Mouse (Mus musculus): ENCODE data around the gene Ttll13.

Ttll13 gene

DNA sequence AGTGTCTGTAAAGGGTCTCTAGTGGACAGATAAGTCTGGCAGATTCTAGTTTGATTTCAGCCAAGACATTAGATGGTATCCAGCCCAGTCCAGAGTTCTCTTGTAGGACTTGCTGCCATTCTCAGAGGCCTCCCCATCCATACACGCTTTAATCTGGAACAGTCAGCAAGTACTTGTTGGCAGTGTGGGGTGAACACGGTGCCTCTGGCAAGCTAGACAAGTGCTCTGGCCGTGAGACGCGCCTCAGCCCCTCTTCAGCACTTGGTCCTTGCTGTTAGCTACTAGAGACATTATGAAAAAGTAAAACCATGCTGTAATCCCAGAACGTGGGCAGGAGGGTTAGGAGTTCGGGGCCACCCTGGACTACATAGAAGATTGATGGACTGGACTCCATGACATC lies 32.6 kb upstream of the Ttll13 start:
- DNase-seq (ENCODE audit: low read depth in 1 of 2, low spot score in 2 of 2): no peak

DNA sequence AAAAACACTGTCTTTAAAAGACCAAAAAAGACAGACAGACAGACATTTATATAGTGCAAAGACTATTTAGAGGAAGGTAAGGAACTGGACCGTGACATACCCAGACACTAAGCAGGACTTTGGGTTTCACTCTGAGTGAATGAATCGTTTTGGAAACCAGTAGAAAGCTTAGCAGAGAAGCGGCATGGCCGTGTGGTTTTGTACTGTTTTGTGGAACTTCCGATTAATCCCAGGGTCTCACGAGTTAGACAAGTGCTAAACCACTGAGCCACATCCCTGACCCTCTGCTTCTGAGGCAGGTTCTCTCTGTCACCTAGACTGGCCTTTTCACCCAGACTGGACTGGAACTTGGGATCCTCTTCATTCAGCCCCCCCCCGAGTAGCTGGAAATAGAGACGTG lies 31.7 kb upstream of the Ttll13 start:
- no peak for DNase-seq (ENCODE audit: low read depth in 1 of 2, low spot score in 2 of 2)

DNA sequence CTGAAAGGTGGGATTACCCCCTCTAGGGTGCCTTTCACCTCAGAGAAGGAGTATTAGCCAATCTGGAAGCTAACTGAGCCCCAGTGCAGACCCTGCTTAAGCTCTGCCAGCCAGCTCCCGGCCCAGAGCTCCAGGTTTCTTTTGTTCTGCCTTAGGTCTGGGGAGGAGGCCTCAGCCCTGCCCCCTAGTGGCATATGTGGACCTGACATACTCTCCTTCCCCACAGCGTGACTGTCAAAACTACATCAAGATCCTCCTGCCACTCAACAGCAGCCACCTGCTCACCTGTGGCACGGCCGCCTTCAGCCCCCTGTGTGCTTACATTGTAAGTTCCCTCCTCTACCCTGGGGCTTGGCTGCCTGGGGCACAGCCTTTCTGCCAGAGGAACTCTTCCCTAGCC lies 30.8 kb upstream of the Ttll13 start:
- peak in 1 of 2 experiments; percentile 69 for DNase-seq (ENCODE audit: low read depth in 1 of 2, low spot score in 2 of 2)

DNA sequence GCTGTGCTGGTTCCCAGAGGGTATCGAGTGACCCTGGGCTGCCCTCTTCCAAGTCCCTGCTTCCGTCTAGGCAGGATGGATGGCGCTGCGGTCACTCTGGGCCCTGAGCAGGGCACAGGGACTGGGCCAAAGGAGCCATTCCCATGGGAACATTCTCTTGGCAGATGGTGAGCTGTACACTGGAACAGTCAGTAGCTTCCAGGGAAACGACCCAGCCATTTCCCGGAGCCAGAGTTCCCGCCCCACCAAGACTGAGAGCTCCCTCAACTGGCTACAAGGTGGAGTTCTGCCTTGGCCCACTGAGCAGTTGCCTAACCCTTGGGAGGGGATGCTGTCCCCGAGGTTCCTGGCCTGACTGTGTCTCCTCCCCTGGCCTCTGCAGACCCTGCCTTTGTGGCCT lies 29.6 kb upstream of the Ttll13 start:
- no peak for DNase-seq (ENCODE audit: low read depth in 1 of 2, low spot score in 2 of 2)

- no peak for DNase-seq (ENCODE audit: low read depth in 1 of 2, low spot score in 2 of 2)
These were observed 27.5 kb upstream of the Ttll13 start for GRCm38 (mm10) chr7:80218666-80219065.

DNA sequence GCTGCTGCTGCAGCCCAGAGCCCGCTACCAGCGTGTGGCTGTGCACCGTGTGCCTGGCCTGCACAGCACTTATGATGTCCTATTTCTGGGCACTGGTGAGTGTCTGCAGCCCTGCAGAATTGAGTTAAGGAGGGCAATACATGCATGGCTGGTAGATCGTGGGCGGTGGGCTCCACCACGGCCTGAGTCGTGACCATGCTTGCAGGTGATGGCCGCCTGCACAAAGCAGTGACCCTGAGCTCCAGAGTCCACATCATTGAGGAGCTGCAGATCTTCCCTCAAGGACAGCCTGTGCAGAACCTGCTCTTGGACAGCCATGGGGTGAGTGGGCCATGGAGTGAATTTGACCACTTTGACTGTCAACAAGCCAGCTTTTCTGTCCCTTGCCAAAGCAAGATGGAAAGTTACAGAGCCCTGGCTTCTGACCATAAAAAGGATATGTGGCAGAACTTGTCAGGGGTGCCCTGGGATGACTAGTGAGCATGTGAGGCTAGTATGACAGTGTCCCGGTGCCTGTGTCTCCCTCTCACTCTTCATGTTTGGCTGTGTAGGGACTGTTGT lies 25.9 kb upstream of the Ttll13 start:
- no peak for DNase-seq (ENCODE audit: low read depth in 1 of 2, low spot score in 2 of 2)

DNA sequence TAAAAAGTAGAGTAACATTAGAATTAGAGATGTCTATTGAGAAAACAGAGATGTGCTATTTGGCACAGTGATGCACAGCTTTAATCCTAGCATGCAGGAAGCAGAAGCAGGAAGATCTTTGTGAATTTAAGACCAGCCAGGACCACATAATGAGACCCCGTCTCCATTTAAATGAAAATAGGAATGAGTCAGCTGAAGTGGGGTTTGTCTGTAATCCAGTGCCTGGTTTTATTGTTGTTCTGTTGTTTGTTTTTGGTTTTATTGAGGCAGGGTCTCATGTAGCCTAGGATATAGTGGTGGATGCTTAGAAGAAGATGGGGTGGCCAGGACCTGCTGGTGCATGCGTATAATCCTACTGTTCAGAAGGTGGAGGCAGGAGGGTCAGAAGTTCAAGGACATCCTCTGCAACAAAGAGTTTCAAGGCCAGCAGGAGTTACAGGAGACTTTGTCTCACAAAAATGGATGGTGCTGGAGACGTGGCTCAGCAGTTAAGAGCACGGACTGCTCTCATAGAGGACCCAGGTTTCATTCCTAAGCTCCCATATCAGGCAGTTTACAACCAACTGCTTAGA lies 24.9 kb upstream of the Ttll13 start:
- no peak for DNase-seq (ENCODE audit: low read depth in 1 of 2, low spot score in 2 of 2)

GRCm38 (mm10) chr7:80227065-80227464 lies 19.1 kb upstream of the Ttll13 start:
- DNase-seq (ENCODE audit: low read depth in 1 of 2, low spot score in 2 of 2): no peak

GRCm38 (mm10) chr7:80230196-80230595 lies 16.0 kb upstream of the Ttll13 start:
- DNase-seq (ENCODE audit: low read depth in 1 of 2, low spot score in 2 of 2): no peak

DNA sequence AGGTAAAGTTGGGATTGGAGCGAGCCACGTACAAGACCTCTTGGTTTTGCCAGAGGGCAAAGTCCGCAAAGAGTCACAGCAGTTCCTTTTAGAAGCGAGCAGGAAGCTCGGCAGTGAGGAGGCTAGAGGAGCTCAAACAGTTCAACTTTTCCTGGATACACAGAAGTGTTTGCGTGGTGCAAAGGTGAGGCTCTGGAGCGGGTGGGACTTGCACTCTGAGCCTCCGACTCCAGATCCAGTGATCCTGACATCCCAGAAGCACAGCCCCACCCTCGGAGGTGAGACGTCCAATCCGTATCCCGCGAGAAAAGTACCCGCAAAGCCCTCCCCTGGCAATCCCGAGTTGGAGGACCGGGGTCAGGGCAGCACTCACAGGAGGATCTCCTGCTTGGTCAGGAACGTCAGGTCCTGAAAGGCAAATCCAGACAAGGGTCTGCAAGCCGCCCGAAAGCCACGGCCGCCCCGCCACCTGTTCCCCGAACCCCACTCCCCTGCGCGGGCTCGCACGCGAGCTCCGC lies 14.1 kb upstream of the Ttll13 start:
- DNase-seq (ENCODE audit: low read depth in 1 of 2, low spot score in 2 of 2): peak in 1 of 2 experiments; percentile 23

DNA sequence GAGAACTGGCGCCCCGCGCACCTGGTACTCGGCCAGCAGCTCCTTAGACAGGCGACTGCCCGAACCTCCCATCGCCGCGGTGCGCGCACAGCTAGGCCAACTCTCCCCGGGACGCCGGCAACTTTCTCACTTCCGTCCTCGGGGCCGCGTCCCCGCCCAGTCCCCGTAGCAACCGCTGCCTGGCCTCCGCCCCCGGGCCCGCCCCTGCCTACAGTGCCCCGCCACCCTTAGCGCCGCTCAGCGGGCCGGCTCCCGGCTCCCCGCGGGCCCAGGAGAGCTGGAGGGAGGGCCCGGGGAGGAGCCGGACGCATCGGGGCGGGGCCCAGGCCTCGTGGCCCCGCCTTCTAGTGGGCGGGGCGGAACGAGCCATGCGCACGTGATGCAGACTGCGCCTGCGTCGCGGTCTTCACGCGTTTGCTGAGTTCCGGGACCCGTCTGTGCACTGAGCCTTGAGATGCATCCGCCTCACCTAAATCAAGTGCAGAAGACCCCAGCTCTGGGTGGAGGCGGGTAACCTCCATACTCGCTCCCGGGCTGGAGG lies 13.6 kb upstream of the Ttll13 start, which contains the start of the genes Cib1 and Gdpgp1:
TSS of gene Cib1 (minus strand) at position 325 of the 541 bp plus-strand sequence.
TSS of gene Gdpgp1 (plus strand) at position 377 of the 541 bp plus-strand sequence.
- DNase-seq (ENCODE audit: low read depth in 1 of 2, low spot score in 2 of 2): peak; percentile 93 to 96

- DNase-seq (ENCODE audit: low read depth in 1 of 2, low spot score in 2 of 2): no peak
These were observed 12.4 kb upstream of the Ttll13 start for GRCm38 (mm10) chr7:80233799-80234198.

DNA sequence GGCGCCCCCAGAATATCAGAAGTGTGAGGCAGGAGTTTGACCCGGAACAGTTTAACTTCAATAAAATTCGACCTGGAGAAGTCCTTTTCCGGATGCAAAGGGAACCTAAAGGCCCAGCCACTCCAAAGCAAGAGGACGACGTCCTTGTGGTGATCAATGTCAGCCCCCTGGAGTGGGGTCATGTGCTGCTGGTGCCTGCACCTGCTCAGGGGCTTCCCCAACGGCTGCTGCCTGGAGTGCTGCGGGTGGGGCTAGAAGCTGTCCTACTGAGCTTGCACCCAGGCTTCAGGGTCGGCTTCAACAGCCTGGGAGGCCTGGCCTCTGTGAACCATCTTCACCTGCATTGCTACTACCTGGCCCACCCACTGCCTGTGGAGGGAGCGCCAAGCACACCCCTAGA lies 7.6 kb upstream of the Ttll13 start:
- DNase-seq (ENCODE audit: low read depth in 1 of 2, low spot score in 2 of 2): no peak

GRCm38 (mm10) chr7:80241661-80242060 lies 4.5 kb upstream of the Ttll13 start:
- no peak for DNase-seq (ENCODE audit: low read depth in 1 of 2, low spot score in 2 of 2)

- DNase-seq (ENCODE audit: low read depth in 1 of 2, low spot score in 2 of 2): no peak
These were observed 1.3 kb upstream of the Ttll13 start for GRCm38 (mm10) chr7:80244851-80245250.

- DNase-seq (ENCODE audit: low read depth in 1 of 2, low spot score in 2 of 2): no peak
These were observed 683 bp downstream of the Ttll13 start for GRCm38 (mm10) chr7:80246859-80247258.

DNA sequence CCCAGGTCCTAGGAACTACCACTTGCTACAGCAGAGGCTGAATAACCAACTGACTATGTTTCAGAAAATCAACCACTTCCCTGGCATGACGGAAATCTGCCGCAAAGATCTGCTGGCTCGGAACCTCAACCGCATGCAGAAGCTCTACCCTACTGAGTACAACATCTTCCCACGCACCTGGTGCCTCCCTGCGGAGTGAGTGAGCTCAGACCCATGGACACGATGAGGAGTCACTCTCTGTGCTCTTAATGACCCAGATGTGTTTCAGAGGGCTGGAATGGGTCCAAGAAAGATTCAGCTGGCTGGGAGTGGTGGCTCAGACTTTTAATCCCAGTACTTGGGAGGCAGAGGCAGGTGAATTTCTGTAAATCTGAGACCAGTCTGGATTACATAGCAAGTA lies 6.3 kb downstream of the Ttll13 start:
- DNase-seq (ENCODE audit: low read depth in 1 of 2, low spot score in 2 of 2): no peak

DNA sequence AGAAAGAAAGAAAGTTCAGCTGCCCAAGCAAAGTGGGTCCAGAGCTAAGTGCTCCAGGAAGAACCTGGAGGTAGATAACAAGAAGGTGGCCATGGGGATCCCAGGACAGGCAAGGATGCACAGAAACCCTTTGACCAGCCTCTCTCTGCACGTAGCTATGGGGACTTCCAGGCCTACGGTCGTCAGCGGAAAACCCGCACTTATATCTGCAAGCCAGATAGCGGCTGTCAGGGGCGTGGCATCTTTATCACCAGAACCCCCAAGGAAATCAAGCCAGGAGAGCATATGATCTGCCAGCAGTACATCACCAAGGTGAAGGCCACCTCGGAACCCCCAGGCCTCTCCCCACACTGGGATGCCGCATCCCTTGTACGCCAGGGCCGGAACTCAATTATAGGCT lies 6.7 kb downstream of the Ttll13 start:
- no peak for DNase-seq (ENCODE audit: low read depth in 1 of 2, low spot score in 2 of 2)

GRCm38 (mm10) chr7:80255981-80256380 lies 9.8 kb downstream of the Ttll13 start:
- DNase-seq (ENCODE audit: low read depth in 1 of 2, low spot score in 2 of 2): no peak

- no peak for DNase-seq (ENCODE audit: low read depth in 1 of 2, low spot score in 2 of 2)
These were observed 11.5 kb downstream of the Ttll13 start for GRCm38 (mm10) chr7:80257706-80258105.

DNA sequence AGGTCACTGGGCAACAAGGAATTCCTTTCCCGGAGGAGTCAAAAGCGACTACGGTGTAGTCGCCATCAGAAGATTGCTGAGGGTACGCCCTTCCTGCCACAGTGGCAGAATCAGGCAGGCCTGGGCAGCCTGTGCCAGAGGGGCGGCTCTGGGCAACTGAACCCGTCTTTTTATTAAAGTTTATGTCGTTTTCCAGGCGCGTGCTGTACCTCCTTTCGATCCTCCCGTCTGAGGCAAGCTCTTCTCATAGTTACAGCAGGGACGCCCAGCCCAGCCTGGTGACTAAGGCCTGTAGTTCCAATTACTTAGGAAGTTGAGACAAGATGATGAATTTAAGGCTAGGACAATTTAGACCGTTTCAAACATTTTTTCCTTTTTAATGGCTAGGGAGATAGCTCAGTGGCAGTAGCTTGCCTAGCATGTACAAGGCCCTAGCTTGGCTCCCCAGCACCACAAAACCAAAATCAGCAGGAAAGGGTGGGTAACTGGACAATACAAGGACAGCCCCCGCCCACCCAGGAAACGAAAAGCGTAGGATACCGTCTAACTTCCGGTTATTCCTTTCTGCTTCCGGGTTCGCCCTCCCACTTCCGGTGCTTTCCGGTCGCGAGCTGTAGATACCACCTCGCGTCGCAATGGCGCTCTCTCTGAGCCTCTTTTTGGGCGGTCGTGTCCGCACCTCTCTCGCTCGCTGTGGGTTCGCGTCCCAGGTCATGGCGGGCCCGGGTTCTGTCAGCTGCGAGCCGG lies 14.6 kb downstream of the Ttll13 start, which contains the start of gene Ngrn:
TSS of gene Ngrn (plus strand) at position 591 of the 747 bp plus-strand sequence.
- DNase-seq (ENCODE audit: low read depth in 1 of 2, low spot score in 2 of 2): peak; percentile 41 to 61

Data from monocyte, adult 2 months (primary cell).